Mouse (Mus musculus) forebrain, postnatal 0 days (tissue): Measurements from ENCODE around the gene U2af2. TPM values are rescaled to one million over a fixed set of nuclear protein-coding genes. Genes with fewer than 3 reads are reported as not detected.
A peak's percentile ranks its signal among the peaks of the same experiment; 100 is the strongest.
"Not testable (repeated sequence)": the region's sequence is repeated elsewhere in the genome, so short reads cannot be mapped to it uniquely, and the experiment has no call there.

Experiments
- ATAC-seq: fragments of 200-750 bp; cut with Nextera tagmentation; 2 replicates; pipeline ENCODE4 v1.8.0; 2017; ENCODE audit warnings: mild to moderate bottlenecking, moderate library complexity
- DNase-seq: peaks from one replicate; pipeline ENCODE4 v3.0.0-alpha.2; 2015
- H3K27ac ChIP-seq: fragments of 300-500 bp; sonication (generic); 2 replicates; pipeline ENCODE4 v1.5.1; 2014; ENCODE audit warnings: low read depth, mild to moderate bottlenecking, antibody characterized with exemption, low read length, moderate library complexity, mixed read lengths
- H3K27me3 ChIP-seq: fragments of 300-500 bp; sonication (generic); 2 replicates; pipeline ENCODE4 v1.6.1; 2014; ENCODE audit warnings: mild to moderate bottlenecking, low read length, mixed read lengths; ENCODE audit not compliant: insufficient read depth
- H3K36me3 ChIP-seq: fragments of 300-500 bp; sonication (generic); 2 replicates; pipeline ENCODE4 v1.6.1; 2014; ENCODE audit warnings: mild to moderate bottlenecking, moderate library complexity; ENCODE audit not compliant: insufficient read depth
- H3K4me1 ChIP-seq: fragments of 300-500 bp; sonication (generic); 2 replicates; pipeline ENCODE4 v1.6.1; 2014; ENCODE audit warnings: antibody characterized with exemption; ENCODE audit not compliant: insufficient read depth
- H3K4me2 ChIP-seq: fragments of 300-500 bp; sonication (generic); 2 replicates; pipeline ENCODE4 v1.6.1; 2014; ENCODE audit warnings: low read depth, mild to moderate bottlenecking, moderate library complexity
- H3K4me3 ChIP-seq: fragments of 300-500 bp; sonication (generic); 2 replicates; pipeline ENCODE4 v1.5.1; 2014; ENCODE audit warnings: low read depth, low read length, mixed read lengths
- H3K9ac ChIP-seq: fragments of 300-500 bp; sonication (generic); 2 replicates; pipeline ENCODE4 v1.6.1; 2014; ENCODE audit warnings: mild to moderate bottlenecking
- H3K9me3 ChIP-seq: fragments of 300-500 bp; sonication (generic); 2 replicates; pipeline ENCODE4 v1.6.1; 2016; ENCODE audit warnings: low read length
- CTCF ChIP-seq: sonication (generic); IDR thresholded peaks from 2 replicates; pipeline ENCODE4 v1.5.1; 2016; ENCODE audit warnings: antibody characterized with exemption, control low read depth, low read depth
- WGBS: fragments of 180-500 bp; shearing (Covaris S2); extraction: QIAGEN DNeasy Blood & Tissue Kit; methylation state at CpG from one replicate; pipeline ENCODE4 v1.1.7; 2014; 5-methylcytosine and 5-hydroxymethylcytosine counted together
- polyA plus RNA-seq: library from polyadenylated mRNA; unstranded; fragments of >200 nt; fragmentation: Nextera tagmentation; extraction: Ambion mirVana; gene quantifications from 2 replicates; pipeline ENCODE4 v1.2.1, GENCODE M21; 2015
- total RNA-seq: library from RNA; depleted of rRNA; stranded (reverse); fragments of >200 nt; gene quantifications from 2 replicates; pipeline ENCODE4 v1.2.3, GENCODE M21; 2014

U2af2 gene
- total and polyA plus RNA-seq, 2 experiments from 2014 or later = 92.7 to 184 TPM

GRCm38 (mm10) chr7:5016920-5017319 is 45.0 kb upstream of the U2af2 start:
- no peak overlapping the region for H3K4me2 ChIP-seq
- no peak for DNase-seq
- no peaks in the 10 kb centered on the region for H3K9me3 ChIP-seq
- no peak overlapping the region for H3K27ac ChIP-seq
- 100% methylated on average over 2 of the region's 2 CpGs for WGBS
- peaks cover 9% of the 10 kb centered on the region for H3K36me3 ChIP-seq
- TF ChIP-seq CTCF = no peak
- no peaks in the 10 kb centered on the region for H3K27me3 ChIP-seq
- ATAC-seq = no peak
- peaks cover 10% of the 10 kb centered on the region for H3K4me1 ChIP-seq
- no peak overlapping the region for H3K4me3 ChIP-seq
- no peak overlapping the region for H3K9ac ChIP-seq

GRCm38 (mm10) chr7:5017352-5017751 is 44.6 kb upstream of the U2af2 start:
- Histone ChIP-seq H3K27me3 (no peaks in the 10 kb centered on the region), H3K9me3 (no peaks in the 10 kb centered on the region), H3K27ac (no peak overlapping the region), H3K36me3 (peaks cover 10% of the 10 kb centered on the region), H3K9ac (no peak overlapping the region), H3K4me3 (no peak overlapping the region), H3K4me2 (no peak overlapping the region), H3K4me1 (peaks cover 10% of the 10 kb centered on the region)
- DNase-seq = no peak
- no peak for ATAC-seq
- TF ChIP-seq CTCF = peak; percentile 36; the same call in 1 of the 2 replicates
- 91% methylated on average over 16 of the region's 16 CpGs for WGBS

- H3K27me3 ChIP-seq = no peaks in the 10 kb centered on the region
- H3K9me3 ChIP-seq = no peaks in the 10 kb centered on the region
- 98% methylated on average over 21 of the region's 21 CpGs for WGBS
- H3K36me3 ChIP-seq = peaks cover 10% of the 10 kb centered on the region
- peaks cover 10% of the 10 kb centered on the region for H3K4me1 ChIP-seq
- H3K4me2 ChIP-seq = no peak overlapping the region
- H3K9ac ChIP-seq = no peak overlapping the region
- ATAC-seq = no peak
- no peak overlapping the region for H3K27ac ChIP-seq
- H3K4me3 ChIP-seq = no peak overlapping the region
- DNase-seq = no peak
- no peak for TF ChIP-seq CTCF
These were observed 44.0 kb upstream of the U2af2 start for GRCm38 (mm10) chr7:5017931-5018330.

DNA sequence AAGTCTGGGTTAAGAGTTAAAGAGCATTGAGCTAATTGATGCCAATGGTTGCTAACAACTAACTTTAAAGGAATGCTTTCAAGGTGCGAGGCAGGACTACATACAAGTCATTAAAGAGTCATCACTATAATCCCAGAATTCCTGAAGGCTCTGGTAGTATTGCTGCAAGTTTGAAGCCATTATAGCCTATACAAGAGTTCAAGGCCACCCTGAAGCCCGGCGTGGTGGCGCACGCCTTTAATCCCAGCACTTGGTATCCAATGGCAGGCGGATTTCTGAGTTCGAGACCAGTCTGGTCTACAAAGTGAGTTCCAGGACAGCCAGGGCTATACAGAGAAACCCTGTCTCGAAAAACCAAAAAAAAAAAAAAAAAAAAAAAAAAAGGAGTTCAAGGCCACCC is 42.4 kb upstream of the U2af2 start:
- H3K4me1 ChIP-seq, H3K9me3 ChIP-seq, ATAC-seq, H3K9ac ChIP-seq, DNase-seq, H3K27me3 ChIP-seq: not testable (repeated sequence)
- peak overlapping the region; percentile 46; the same call in 1 of the 2 replicates for H3K27ac ChIP-seq
- H3K4me2 ChIP-seq = peak overlapping the region; percentile 85
- peaks cover 21% of the 10 kb centered on the region for H3K36me3 ChIP-seq
- H3K4me3 ChIP-seq = peak overlapping the region; percentile 78
- WGBS = 22% methylated on average over 8 of the region's 8 CpGs

DNA sequence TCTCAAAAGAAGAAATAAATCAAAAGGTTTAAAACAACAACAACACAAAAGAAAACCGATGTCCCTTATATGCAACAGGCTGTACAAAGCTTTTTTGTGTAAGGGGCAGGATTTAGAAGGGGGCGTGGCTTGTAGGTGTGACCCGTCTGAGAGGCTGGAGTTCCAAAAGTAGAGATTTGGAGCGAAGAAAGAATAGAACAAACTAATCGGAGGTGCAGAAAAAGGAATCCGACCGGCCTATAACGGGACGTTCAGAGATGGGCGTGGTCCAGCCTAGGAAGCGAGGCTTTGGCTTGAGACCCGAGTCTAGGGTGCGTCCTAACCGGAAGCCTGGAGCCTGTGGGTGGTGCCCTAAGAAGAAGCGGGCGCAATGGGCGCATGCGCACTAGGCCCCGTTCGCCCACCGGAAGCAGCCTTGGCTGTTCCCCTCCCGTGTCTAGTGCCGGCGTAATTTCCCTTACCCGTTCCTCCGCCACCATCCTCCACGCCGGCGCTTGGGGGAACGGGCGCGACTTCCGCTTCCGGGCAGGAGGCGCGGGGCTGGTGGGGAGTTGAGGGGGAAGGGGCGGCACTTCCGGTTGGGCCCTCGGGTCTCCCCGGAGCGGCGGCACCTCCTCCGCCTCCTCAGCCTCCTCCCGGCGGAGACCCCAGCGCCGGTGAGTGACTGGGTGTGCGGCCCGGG is 41.8 kb upstream of the U2af2 start, which contains the start of the genes Zfp865 and Ccdc106:
Gene Zfp865, plus strand, starts transcription at position 377 of the 682 bp plus-strand sequence.
Gene Ccdc106, plus strand, starts transcription at position 554 of the 682 bp plus-strand sequence.
- ATAC-seq (peak; percentile 94), DNase-seq (peak; percentile 99)
- H3K27me3 ChIP-seq = no peaks in the 10 kb centered on the region
- peaks cover 10% of the 10 kb centered on the region for H3K4me1 ChIP-seq
- peak; percentile 23 for TF ChIP-seq CTCF
- peak within 1 kb of the TSS; percentile 90 for H3K27ac ChIP-seq
- no peaks in the 10 kb centered on the region for H3K9me3 ChIP-seq
- under 1% methylated on average over 43 of the region's 49 CpGs for WGBS
- peaks cover 26% of the 10 kb centered on the region for H3K36me3 ChIP-seq
- H3K9ac ChIP-seq = peak within 1 kb of the TSS; percentile 96
- peak within 1 kb of the TSS; percentile 85 for H3K4me2 ChIP-seq
- H3K4me3 ChIP-seq = peak within 1 kb of the TSS; percentile 78

DNA sequence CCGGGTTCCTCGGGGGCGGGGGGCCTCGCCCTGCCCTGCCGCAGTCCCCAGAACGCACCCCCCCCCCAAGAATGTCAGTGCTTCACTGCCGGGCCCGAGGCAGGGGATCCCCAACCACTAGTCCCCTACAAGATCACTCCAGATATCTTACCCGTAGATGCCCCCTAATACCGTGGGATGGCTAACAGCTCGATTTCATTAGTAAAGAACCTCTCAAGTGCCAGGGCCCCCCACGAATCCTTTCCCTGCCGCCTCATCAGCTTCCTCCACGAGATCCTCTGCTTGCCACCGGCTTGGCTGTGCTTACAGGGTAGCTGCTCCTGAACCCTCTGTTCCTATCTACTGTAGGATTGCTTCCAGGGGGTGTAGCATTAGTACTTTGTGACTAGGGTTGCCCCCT is 41.3 kb upstream of the U2af2 start:
- Histone ChIP-seq H3K4me3 (peak overlapping the region; percentile 78), H3K4me1 (peaks cover 10% of the 10 kb centered on the region), H3K27me3 (no peaks in the 10 kb centered on the region), H3K36me3 (peaks cover 31% of the 10 kb centered on the region), H3K27ac (peak overlapping the region; percentile 90), H3K4me2 (peak overlapping the region; percentile 85), H3K9ac (peak overlapping the region; percentile 96), H3K9me3 (no peaks in the 10 kb centered on the region)
- DNase-seq = no peak
- peak; percentile 17 for ATAC-seq
- under 1% methylated on average over 10 of the region's 15 CpGs for WGBS
- TF ChIP-seq CTCF = no peak

GRCm38 (mm10) chr7:5021197-5021596 is 40.7 kb upstream of the U2af2 start:
- peaks cover 35% of the 10 kb centered on the region for H3K36me3 ChIP-seq
- peaks cover 5% of the 10 kb centered on the region for H3K4me1 ChIP-seq
- H3K4me2 ChIP-seq = peak overlapping the region; percentile 85
- no peak for TF ChIP-seq CTCF
- no peak for DNase-seq
- peak overlapping the region; percentile 90 for H3K27ac ChIP-seq
- no peaks in the 10 kb centered on the region for H3K27me3 ChIP-seq
- H3K9ac ChIP-seq = peak overlapping the region; percentile 96
- no peaks in the 10 kb centered on the region for H3K9me3 ChIP-seq
- peak overlapping the region; percentile 78 for H3K4me3 ChIP-seq
- no peak for ATAC-seq
- 46% methylated on average over 5 of the region's 5 CpGs for WGBS
